Mouse (Mus musculus): Measurements from ENCODE around the gene Rab3d.

The Rab3d gene

GRCm38 (mm10) chr9:21918035-21918592 is at the start of gene Rab3d:
TSS of gene Rab3d (minus strand) at chr9:21918192.
- DNase-seq (ENCODE audit: low spot score in 2 of 2), result peak; percentile 79 to 92

DNA sequence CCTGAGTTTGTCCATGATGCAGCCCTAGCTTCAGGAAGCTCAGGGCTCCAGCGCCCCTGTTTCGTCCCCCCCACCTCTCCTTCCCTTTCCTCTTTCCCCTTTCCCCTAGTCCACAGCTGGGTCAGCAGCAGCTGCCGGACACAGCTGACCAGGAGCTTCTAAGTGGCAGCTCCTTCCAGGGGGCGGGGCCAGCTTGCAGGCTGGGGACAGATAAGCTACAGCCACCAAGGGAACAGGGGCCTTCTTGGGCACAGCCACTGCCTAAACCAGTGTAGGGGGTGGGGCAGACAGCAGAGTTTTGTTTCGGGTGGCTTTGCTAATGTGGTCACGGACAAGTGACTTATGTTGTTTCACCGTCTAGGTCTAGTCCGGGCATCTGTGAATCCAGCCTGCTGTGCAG is 45.4 kb upstream of the Rab3d start, which contains the start of gene Epor:
Gene Epor (minus strand): TSS at position 90 of the 400 bp plus-strand sequence.
- no peak for DNase-seq (ENCODE audit: low spot score in 2 of 2)

DNA sequence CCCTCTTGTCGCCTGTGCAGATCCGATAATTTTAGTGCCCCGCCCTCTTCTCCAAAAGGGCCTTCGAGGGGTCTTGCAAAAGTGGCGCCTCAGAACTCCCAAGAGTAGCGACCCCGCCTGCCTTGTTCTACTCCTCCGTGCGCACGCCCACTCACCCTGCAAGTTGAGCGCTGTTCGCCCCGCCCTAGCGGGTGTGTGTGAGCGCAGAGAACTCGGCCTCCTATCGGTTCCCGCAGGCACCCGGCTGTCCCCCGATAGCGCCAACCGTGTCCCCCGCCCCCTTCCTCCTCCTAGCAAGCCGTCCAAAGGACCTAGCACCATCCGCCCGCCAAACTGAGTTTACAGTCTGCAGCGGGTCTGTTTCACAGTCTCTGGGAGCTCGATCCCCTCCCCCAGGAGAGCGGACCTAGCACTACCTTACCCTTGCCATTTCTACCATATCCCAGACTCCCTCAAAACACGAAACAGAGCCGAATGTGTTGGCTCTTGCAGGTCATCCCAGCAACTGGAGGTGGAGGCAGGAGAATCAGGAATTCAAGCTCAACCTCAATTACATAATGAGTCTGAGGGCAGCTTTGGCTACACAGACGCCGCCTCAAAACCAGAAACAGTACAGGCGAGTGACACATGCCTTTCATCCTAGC is 44.5 kb upstream of the Rab3d start:
- peak in 1 of 2 experiments; percentile 44 for DNase-seq (ENCODE audit: low spot score in 2 of 2)

DNA sequence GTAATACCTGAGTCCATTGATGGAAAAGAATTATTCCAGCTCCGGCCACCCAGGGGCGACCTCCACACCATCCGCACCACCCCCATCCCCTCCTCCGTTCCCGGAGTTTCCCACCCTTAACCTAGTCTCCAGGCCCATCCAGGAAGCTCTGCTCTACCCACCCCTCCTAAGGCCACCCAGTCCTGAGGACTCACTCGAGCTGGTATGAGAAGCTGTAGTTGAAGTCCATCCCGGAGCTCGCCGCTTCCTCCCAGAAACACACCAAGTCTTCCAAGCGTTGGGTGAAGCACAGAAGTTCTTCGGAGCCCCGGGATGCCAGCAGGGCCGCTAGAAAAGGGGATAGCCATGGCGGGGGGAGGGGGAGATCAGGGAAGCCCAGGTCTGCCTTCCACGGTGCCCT is 44.0 kb upstream of the Rab3d start:
- DNase-seq (ENCODE audit: low spot score in 2 of 2), result no peak

DNA sequence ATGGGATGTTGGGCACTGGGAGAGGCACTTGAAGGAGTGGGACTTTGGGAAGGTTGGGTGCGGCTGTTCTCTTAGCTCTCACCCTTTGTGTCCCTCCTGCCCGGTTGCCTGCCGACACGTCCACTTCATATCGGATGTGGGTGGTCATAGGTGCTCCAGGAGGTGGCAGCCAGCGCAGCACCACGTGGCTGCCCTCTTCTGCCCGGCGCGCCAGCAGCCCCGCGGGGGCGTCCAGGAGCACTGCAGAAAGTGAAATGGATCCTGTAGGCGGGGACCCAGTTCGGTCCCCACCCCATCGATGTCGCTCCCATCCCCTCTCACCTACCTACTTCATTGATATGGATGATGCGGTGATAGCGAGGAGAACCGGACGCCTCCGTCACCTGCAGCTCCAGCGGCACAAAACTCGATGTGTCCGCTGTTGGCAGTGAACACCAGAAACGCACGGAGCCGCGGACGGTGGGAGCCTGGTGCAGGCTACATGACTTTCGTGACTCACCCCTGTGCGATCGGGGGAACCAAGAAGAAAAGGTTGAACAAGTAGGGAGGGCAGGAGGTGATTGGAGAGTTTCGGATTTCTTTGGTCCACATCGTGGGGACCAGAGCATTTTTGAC is 43.5 kb upstream of the Rab3d start:
- no peak for DNase-seq (ENCODE audit: low spot score in 2 of 2)

- DNase-seq (ENCODE audit: low spot score in 2 of 2), result no peak
These were observed 42.7 kb upstream of the Rab3d start for GRCm38 (mm10) chr9:21960558-21961208.

GRCm38 (mm10) chr9:21960135-21960534 is 42.1 kb upstream of the Rab3d start:
- DNase-seq (ENCODE audit: low spot score in 2 of 2), result no peak

- no peak for DNase-seq (ENCODE audit: low spot score in 2 of 2)
These were observed 41.3 kb upstream of the Rab3d start for GRCm38 (mm10) chr9:21959244-21959643.

DNA sequence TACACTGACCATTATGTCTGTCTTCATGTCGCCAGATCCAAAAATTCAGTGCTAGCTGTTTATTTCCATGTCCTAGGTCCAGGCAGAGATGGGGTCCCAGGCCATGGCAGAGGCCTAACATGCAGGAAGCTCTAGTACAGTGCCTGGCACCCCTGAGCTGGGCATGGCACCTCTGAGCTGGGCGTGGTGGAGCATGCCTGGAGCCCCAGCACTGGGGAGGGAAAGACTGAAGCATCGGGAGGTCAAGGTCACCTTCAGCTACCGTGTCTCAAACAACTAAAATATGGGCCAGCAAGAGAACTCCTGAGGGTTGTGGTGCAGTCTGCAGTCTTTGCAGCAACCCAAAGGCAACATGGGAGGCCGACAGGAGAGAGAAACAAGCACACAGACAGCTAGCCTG is 40.4 kb upstream of the Rab3d start:
- no peak for DNase-seq (ENCODE audit: low spot score in 2 of 2)

- peak; percentile 97 to 100 for DNase-seq (ENCODE audit: low spot score in 2 of 2)
These were observed 37.7 kb upstream of the Rab3d start, which contains the start of gene Swsap1 for GRCm38 (mm10) chr9:21955570-21956281. TSS of gene Swsap1 (plus strand) at chr9:21955755.

- DNase-seq (ENCODE audit: low spot score in 2 of 2), result no peak
These were observed 37.2 kb upstream of the Rab3d start for GRCm38 (mm10) chr9:21955225-21955569.

- DNase-seq (ENCODE audit: low spot score in 2 of 2), result no peak
These were observed 36.6 kb upstream of the Rab3d start for GRCm38 (mm10) chr9:21954635-21955034.

- no peak for DNase-seq (ENCODE audit: low spot score in 2 of 2)
These were observed 35.6 kb upstream of the Rab3d start for GRCm38 (mm10) chr9:21953600-21953999.

- DNase-seq (ENCODE audit: low spot score in 2 of 2), result no peak
These were observed 34.0 kb upstream of the Rab3d start for GRCm38 (mm10) chr9:21951977-21952376.

GRCm38 (mm10) chr9:21950322-21950721 is 32.3 kb upstream of the Rab3d start:
- no peak for DNase-seq (ENCODE audit: low spot score in 2 of 2)

GRCm38 (mm10) chr9:21948790-21949189 is 30.8 kb upstream of the Rab3d start:
- no peak for DNase-seq (ENCODE audit: low spot score in 2 of 2)

DNA sequence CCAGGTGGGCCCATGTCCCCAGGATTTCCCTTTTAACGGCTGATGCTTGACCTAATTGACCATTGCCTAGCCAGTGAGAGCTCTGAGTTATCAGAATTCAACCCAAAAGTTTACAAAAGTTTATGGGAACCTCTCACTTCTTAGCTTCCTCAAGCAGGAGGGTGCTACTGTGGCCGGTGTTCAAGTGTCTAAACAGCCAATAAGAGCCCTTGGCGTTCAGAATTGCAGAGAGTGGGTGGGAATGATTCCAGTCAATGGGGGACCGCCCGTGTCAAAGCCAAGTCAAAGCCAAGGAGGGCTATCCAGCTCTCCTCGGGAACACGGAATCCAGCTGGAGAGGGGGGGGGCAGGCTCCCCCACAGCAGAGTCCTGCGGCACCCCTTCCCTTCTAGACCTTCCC is 30.2 kb upstream of the Rab3d start:
- DNase-seq (ENCODE audit: low spot score in 2 of 2), result no peak

DNA sequence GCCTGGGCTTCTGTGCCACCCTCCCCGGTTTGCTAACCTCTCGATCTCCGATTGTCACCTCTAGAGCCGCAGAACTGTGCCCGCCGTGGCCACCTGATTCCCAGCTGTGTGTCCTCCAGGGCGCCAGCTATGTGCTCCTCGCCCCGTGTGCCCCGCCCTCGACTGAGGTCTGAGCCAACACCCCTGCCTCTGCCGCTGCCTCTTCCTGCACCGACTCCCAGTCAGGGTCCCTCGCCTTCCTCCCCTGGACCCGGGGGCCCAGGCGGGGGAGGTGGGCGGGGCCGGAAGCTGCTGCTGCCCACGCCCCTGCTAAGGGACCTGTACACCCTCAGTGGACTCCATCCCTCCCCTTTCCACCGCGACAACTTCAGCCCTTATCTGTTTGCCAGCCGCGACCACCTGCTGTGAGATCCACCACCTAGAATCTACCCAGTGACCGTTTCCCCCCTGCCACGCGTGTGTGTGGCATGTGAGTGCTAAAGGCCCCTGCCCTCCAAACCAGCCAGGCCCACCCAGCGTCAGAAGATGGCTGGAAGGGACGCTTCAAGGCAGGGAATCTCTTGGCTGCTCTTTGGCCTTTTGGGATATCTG is 29.6 kb upstream of the Rab3d start:
- DNase-seq (ENCODE audit: low spot score in 2 of 2), result no peak

DNA sequence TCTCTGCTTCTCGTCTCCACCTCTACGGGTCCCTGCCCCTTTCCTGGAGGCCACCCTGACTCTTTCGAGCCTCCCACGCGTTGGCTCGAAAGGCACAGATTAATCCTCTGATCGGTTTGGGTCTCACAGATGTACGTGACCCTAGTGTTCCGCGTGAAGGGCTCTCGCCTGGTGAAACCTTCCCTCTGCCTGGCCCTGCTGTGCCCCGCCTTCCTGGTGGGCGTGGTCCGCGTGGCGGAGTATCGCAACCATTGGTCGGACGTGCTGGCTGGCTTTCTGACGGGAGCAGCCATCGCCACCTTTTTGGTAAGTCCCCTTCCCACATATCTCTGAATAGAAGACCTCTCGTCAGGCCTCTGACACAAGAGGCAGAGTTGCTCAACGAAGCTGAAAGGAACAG is 26.3 kb upstream of the Rab3d start:
- no peak for DNase-seq (ENCODE audit: low spot score in 2 of 2)

GRCm38 (mm10) chr9:21943638-21944037 is 25.6 kb upstream of the Rab3d start:
- no peak for DNase-seq (ENCODE audit: low spot score in 2 of 2)

DNA sequence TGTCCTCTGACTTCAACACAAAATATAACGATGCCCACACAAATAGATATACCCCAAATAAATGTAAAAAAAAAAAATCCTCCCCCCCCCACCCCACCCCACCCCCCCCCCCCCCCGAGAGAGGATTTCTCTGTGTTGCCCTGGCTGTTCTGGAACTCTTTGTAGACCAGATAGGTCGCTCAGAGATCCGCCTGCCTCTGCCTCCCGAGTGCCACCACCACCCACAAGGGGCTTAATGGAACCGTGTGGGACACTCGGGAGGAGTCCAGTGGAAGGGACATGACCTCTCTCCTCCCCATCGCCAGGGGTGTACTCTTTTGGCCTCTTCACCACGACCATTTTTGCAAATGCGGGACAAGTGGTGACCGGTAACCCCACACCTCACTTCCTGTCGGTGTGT is 25.1 kb upstream of the Rab3d start:
- DNase-seq (ENCODE audit: low spot score in 2 of 2), result no peak

Data from cerebellum, postnatal 4 days (tissue).